Mouse (Mus musculus) hindbrain, postnatal 0 days (tissue): ENCODE results near the gene Acad9. TPM values are rescaled to one million over a fixed set of nuclear protein-coding genes. Genes with fewer than 3 reads are reported as not detected.
"Not testable (repeated sequence)": the region's sequence is repeated elsewhere in the genome, so short reads cannot be mapped to it uniquely, and the experiment has no call there.

Source experiments
- ATAC-seq: fragments of 200-750 bp; cut with Nextera tagmentation; 2 replicates; pipeline ENCODE4 v1.8.0; 2017; ENCODE audit warnings: mild to moderate bottlenecking, moderate TSS enrichment, moderate library complexity
- DNase-seq: peaks from one replicate; pipeline ENCODE4 v3.0.0-alpha.2; 2015; ENCODE audit warnings: low spot score
- H3K27ac ChIP-seq: fragments of 300-500 bp; sonication (generic); 2 replicates; pipeline ENCODE4 v1.5.1; 2014; ENCODE audit warnings: mild to moderate bottlenecking
- H3K27me3 ChIP-seq: fragments of 300-500 bp; sonication (generic); 2 replicates; pipeline ENCODE4 v1.6.1; 2014; ENCODE audit warnings: low read length, mixed read lengths; ENCODE audit not compliant: insufficient read depth
- H3K36me3 ChIP-seq: fragments of 300-500 bp; sonication (generic); 2 replicates; pipeline ENCODE4 v1.6.1; 2014; ENCODE audit warnings: low read length, mixed read lengths; ENCODE audit not compliant: insufficient read depth
- H3K4me1 ChIP-seq: fragments of 300-500 bp; sonication (generic); 2 replicates; pipeline ENCODE4 v1.6.1; 2014; ENCODE audit warnings: antibody characterized with exemption, low read length, mixed read lengths; ENCODE audit not compliant: insufficient read depth
- H3K4me2 ChIP-seq: fragments of 300-500 bp; sonication (generic); 2 replicates; pipeline ENCODE4 v1.6.1; 2014; ENCODE audit warnings: low read depth, mild to moderate bottlenecking, low read length, moderate library complexity, mixed read lengths
- H3K4me3 ChIP-seq: fragments of 300-500 bp; sonication (generic); 2 replicates; pipeline ENCODE4 v1.5.1; 2014; ENCODE audit warnings: low read length
- H3K9ac ChIP-seq: fragments of 300-500 bp; sonication (generic); replicated peaks from 2 replicates; pipeline ENCODE4 v1.6.1; 2014; ENCODE audit warnings: mild to moderate bottlenecking, low read length, moderate library complexity, mixed read lengths
- H3K9me3 ChIP-seq: fragments of 300-500 bp; sonication (generic); 2 replicates; pipeline ENCODE4 v1.6.1; 2016; ENCODE audit warnings: low read length, mixed read lengths
- CTCF ChIP-seq: IDR thresholded peaks from 2 replicates; pipeline ENCODE4 v1.5.1; 2016; ENCODE audit warnings: antibody characterized with exemption, control low read depth, low read depth
- WGBS: fragments of 180-500 bp; shearing (Covaris S2); extraction: QIAGEN DNeasy Blood & Tissue Kit; methylation state at CpG from one replicate; pipeline ENCODE4 v1.1.7; 2014; 5-methylcytosine and 5-hydroxymethylcytosine counted together
- polyA plus RNA-seq: library from polyadenylated mRNA; unstranded; fragments of >200 nt; fragmentation: Nextera tagmentation; extraction: Ambion mirVana; gene quantifications from 2 replicates; pipeline ENCODE4 v1.2.1, GENCODE M21; 2015
- total RNA-seq: library from RNA; depleted of rRNA; stranded (reverse); fragments of >200 nt; gene quantifications from 2 replicates; pipeline ENCODE4 v1.2.3, GENCODE M21; 2014

Acad9 gene
- total and polyA plus RNA-seq, 2 experiments from 2014 or later = 51.8 to 69.6 TPM

- H3K4me3 ChIP-seq = no peak overlapping the region
- 92% methylated on average over 7 of the region's 7 CpGs for WGBS
- no peak for TF ChIP-seq CTCF
Observed at GRCm38 (mm10) chr3:36083381-36083780, 17.6 kb downstream of the Acad9 start.

GRCm38 (mm10) chr3:36085394-36085793 lies 19.6 kb downstream of the Acad9 start:
- no peak for TF ChIP-seq CTCF
- H3K9ac ChIP-seq = no peak overlapping the region

More at GRCm38 (mm10) chr3:36083381-36083780, 17.6 kb downstream of the Acad9 start:
- Histone ChIP-seq H3K4me1 (no peaks in the 10 kb centered on the region), H3K27me3 (no peaks in the 10 kb centered on the region), H3K4me2 (no peak overlapping the region), H3K9ac (no peak overlapping the region), H3K9me3 (no peaks in the 10 kb centered on the region), H3K27ac (no peak overlapping the region), H3K36me3 (peaks cover 85% of the 10 kb centered on the region)
- DNase-seq (no peak), ATAC-seq (no peak)

GRCm38 (mm10) chr3:36087591-36087990 lies 21.8 kb downstream of the Acad9 start:
- Histone ChIP-seq H3K9ac (no peak overlapping the region), H3K27ac (no peak overlapping the region), H3K4me1 (no peaks in the 10 kb centered on the region), H3K9me3 (no peaks in the 10 kb centered on the region), H3K36me3 (peaks cover 76% of the 10 kb centered on the region), H3K4me3 (no peak overlapping the region), H3K4me2 (no peak overlapping the region), H3K27me3 (no peaks in the 10 kb centered on the region)
- TF ChIP-seq CTCF = no peak
- 93% methylated on average over 9 of the region's 9 CpGs for WGBS
- ATAC-seq (no peak), DNase-seq (no peak)

More at GRCm38 (mm10) chr3:36085394-36085793, 19.6 kb downstream of the Acad9 start:
- ATAC-seq (no peak), DNase-seq (no peak)
- H3K36me3 ChIP-seq = peaks cover 89% of the 10 kb centered on the region
- no peak overlapping the region for H3K4me2 ChIP-seq
- H3K4me3 ChIP-seq = no peak overlapping the region
- WGBS = 96% methylated on average over 5 of the region's 5 CpGs
- H3K27ac ChIP-seq = no peak overlapping the region
- H3K27me3 ChIP-seq = no peaks in the 10 kb centered on the region
- no peaks in the 10 kb centered on the region for H3K9me3 ChIP-seq
- H3K4me1 ChIP-seq = no peaks in the 10 kb centered on the region

GRCm38 (mm10) chr3:36095371-36095770 lies 29.6 kb downstream of the Acad9 start:
- 83% methylated on average over 2 of the region's 2 CpGs for WGBS
- H3K9ac ChIP-seq = no peak overlapping the region
- ATAC-seq (no peak), DNase-seq (no peak)
- H3K4me1 ChIP-seq = no peaks in the 10 kb centered on the region
- no peak overlapping the region for H3K4me3 ChIP-seq
- H3K4me2 ChIP-seq = no peak overlapping the region
- no peak for TF ChIP-seq CTCF
- no peaks in the 10 kb centered on the region for H3K9me3 ChIP-seq
- H3K27ac ChIP-seq = no peak overlapping the region
- no peaks in the 10 kb centered on the region for H3K27me3 ChIP-seq
- H3K36me3 ChIP-seq = peaks cover 9% of the 10 kb centered on the region; the same call in 1 of the 2 replicates

GRCm38 (mm10) chr3:36116076-36116475 lies 50.3 kb downstream of the Acad9 start:
- no peak overlapping the region for H3K4me3 ChIP-seq
- no peak for TF ChIP-seq CTCF
- H3K27me3 ChIP-seq = no peaks in the 10 kb centered on the region
- H3K36me3 ChIP-seq = no peaks in the 10 kb centered on the region
- H3K9me3 ChIP-seq = no peaks in the 10 kb centered on the region
- no peaks in the 10 kb centered on the region for H3K4me1 ChIP-seq
- no peak overlapping the region for H3K27ac ChIP-seq
- ATAC-seq (no peak), DNase-seq (no peak)
- no peak overlapping the region for H3K4me2 ChIP-seq
- 74% methylated on average over 4 of the region's 4 CpGs for WGBS
- no peak overlapping the region for H3K9ac ChIP-seq

- Histone ChIP-seq H3K36me3 (no peaks in the 10 kb centered on the region), H3K27ac (no peak overlapping the region), H3K9ac (no peak overlapping the region), H3K4me3 (no peak overlapping the region), H3K27me3 (no peaks in the 10 kb centered on the region), H3K4me1 (no peaks in the 10 kb centered on the region), H3K4me2 (no peak overlapping the region), H3K9me3 (no peaks in the 10 kb centered on the region)
- no peak for DNase-seq
- ATAC-seq = no peak
- no peak for TF ChIP-seq CTCF
Observed at GRCm38 (mm10) chr3:36119684-36120548, 54.1 kb downstream of the Acad9 start.

GRCm38 (mm10) chr3:36126176-36126575 lies 60.4 kb downstream of the Acad9 start:
- H3K4me1 ChIP-seq, H3K9ac ChIP-seq, DNase-seq, H3K36me3 ChIP-seq, H3K9me3 ChIP-seq, H3K27me3 ChIP-seq, H3K4me3 ChIP-seq, ATAC-seq, H3K27ac ChIP-seq, H3K4me2 ChIP-seq: not testable (repeated sequence)
- 95% methylated on average over 9 of the region's 9 CpGs for WGBS
